Mouse (Mus musculus): Measurements from ENCODE around the gene Tmem106c.

Tmem106c gene

GRCm38 (mm10) chr15:97963989-97964835 is at the start of gene Tmem106c:
Tmem106c (plus strand) TSS chr15:97964200.
- DNase-seq, result peak; percentile 93 to 94

GRCm38 (mm10) chr15:97914331-97914747 is 49.7 kb upstream of the Tmem106c start:
- peak; percentile 50 to 65 for DNase-seq

- DNase-seq, result no peak
Measured at GRCm38 (mm10) chr15:97917994-97918393, 46.0 kb upstream of the Tmem106c start.

GRCm38 (mm10) chr15:97919217-97919616 is 44.8 kb upstream of the Tmem106c start:
- DNase-seq, result no peak

GRCm38 (mm10) chr15:97920306-97920705 is 43.7 kb upstream of the Tmem106c start:
- no peak for DNase-seq

GRCm38 (mm10) chr15:97921796-97922195 is 42.2 kb upstream of the Tmem106c start:
- no peak for DNase-seq

- no peak for DNase-seq
Measured at GRCm38 (mm10) chr15:97922421-97922820, 41.6 kb upstream of the Tmem106c start.

- no peak for DNase-seq
Measured at GRCm38 (mm10) chr15:97927018-97927417, 37.0 kb upstream of the Tmem106c start.

- peak in 1 of 2 experiments; percentile 19 for DNase-seq
Measured at GRCm38 (mm10) chr15:97927821-97928220, 36.2 kb upstream of the Tmem106c start.

- no peak for DNase-seq
Measured at GRCm38 (mm10) chr15:97929259-97929824, 34.7 kb upstream of the Tmem106c start.

- no peak for DNase-seq
Measured at GRCm38 (mm10) chr15:97932441-97932840, 31.6 kb upstream of the Tmem106c start.

GRCm38 (mm10) chr15:97938580-97938979 is 25.4 kb upstream of the Tmem106c start:
- peak; percentile 30 to 63 for DNase-seq

- no peak for DNase-seq
Measured at GRCm38 (mm10) chr15:97940088-97940487, 23.9 kb upstream of the Tmem106c start.

- no peak for DNase-seq
Measured at GRCm38 (mm10) chr15:97941306-97941705, 22.7 kb upstream of the Tmem106c start.

- no peak for DNase-seq
Measured at GRCm38 (mm10) chr15:97942538-97942937, 21.5 kb upstream of the Tmem106c start.

GRCm38 (mm10) chr15:97943356-97943755 is 20.6 kb upstream of the Tmem106c start:
- no peak for DNase-seq

- DNase-seq, result no peak
Measured at GRCm38 (mm10) chr15:97944919-97945574, 19.0 kb upstream of the Tmem106c start.

GRCm38 (mm10) chr15:97945656-97946315 is 18.2 kb upstream of the Tmem106c start:
- no peak for DNase-seq

GRCm38 (mm10) chr15:97948720-97949119 is 15.3 kb upstream of the Tmem106c start:
- DNase-seq, result no peak

- DNase-seq, result no peak
Measured at GRCm38 (mm10) chr15:97949706-97950105, 14.3 kb upstream of the Tmem106c start.

- no peak for DNase-seq
Measured at GRCm38 (mm10) chr15:97950240-97950639, 13.8 kb upstream of the Tmem106c start.

- peak; percentile 49 to 71 for DNase-seq
Measured at GRCm38 (mm10) chr15:97952137-97952888, 11.7 kb upstream of the Tmem106c start.

- DNase-seq, result no peak
Measured at GRCm38 (mm10) chr15:97952889-97953189, 11.2 kb upstream of the Tmem106c start.
